Mouse (Mus musculus) liver (tissue): ENCODE measurements around the gene Pheta2.
"Not testable (repeated sequence)": the region's sequence is repeated elsewhere in the genome, so short reads cannot be mapped to it uniquely, and the experiment has no call there.

Source experiments
- DNase-seq: peaks from one replicate; pipeline ENCODE4 v3.0.0-alpha.2; 2020; ENCODE audit warnings: mixed read lengths

Gene Pheta2

GRCm38 (mm10) chr15:82372446-82372845 lies 33.7 kb downstream of the Pheta2 start:
- no peak for DNase-seq

DNA sequence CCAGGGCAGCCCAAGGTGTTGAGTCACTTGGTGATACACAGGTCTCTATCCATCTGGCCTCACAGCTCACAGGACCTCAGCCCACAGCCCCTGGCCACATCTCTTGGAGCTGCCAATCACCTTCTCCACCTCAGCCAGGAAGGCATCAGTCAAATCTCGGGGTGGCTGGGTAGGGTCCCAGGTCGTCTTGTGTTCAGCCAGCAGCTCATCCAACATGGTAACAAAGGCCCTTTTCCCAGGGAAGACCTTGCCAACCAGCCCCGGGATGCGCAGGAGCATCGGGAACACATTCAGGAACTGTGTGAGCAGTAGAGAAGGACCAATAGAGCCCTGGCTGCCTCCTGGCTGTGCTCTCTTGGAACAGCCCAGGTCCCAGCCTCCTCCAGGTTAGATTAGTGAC lies 34.2 kb downstream of the Pheta2 start:
- DNase-seq, result no peak

DNA sequence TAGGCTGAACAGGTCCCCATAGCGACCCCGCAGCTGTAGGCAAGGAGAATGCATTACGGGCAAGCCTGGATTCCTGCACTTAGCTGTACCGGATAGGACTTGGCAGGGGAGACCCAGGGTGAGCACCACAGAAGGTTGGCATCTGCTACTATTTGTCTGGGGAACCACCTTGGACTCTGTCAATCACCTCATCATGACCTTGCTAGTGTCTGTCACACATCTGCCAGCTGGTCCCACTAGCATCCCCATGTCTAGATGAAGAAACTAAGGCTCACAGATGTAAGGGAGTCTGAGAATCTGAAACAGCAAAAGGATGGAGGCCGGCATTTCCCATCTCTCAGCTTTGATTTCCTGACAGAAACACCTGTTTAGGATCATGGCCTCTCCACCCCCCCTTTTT lies 35.7 kb downstream of the Pheta2 start:
- no peak for DNase-seq

DNA sequence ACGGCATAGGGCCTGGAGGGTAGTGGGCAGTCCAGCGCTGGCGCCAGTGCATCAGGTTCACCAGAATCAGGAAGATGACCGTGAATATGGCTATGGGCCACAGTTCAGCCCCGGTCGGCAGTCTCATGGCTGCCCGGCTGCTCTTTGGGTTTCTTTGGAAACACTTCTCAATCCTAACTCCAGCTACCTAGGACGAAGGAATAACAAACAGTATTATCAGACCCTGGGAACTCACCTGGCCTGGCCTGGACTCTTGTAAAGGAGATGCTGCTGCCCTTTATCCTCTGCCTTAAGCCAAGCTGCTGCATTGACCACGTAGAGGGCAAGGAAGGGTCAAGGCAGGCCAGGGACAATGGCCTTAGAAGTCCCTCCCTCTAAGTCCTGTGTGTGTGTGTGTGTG lies 37.1 kb downstream of the Pheta2 start:
- no peak for DNase-seq

DNA sequence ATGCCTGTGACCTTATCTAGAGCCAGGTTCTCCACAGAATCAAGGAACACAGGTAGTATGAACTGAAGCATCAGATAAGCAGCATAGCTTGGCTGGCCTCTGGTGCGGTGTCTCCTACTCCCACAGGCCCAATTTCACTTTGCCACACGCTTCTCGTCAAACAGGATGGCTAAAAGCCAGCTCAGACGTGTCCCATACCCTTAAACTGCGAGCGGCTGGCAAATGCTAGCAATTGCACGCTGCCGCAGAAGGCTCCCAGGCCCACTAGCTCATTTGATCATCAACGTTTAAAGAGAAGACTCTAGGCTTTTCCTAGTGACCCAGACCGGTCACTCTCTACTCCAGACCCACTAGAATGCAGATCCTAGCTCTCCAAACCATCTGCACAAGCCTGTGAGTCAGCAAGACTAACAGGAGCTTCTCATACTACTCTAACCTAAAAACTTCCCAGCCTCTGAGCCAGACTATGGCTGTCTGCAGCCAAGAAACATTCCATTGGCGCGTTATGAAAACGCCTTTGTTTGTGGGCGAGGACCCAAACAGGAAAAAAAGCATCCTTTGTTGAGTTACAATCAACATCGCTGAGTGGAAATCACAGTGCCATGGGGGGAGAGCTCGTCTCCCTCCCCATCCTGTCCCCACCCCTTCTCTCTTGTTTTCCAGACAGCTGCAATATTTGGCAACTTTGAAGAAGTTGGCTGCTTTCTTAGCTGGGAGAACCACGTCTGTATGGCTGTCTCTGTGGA lies 37.8 kb downstream of the Pheta2 start:
- DNase-seq, result no peak

- DNase-seq, result no peak
These were observed 39.0 kb downstream of the Pheta2 start for GRCm38 (mm10) chr15:82377701-82378100.

DNA sequence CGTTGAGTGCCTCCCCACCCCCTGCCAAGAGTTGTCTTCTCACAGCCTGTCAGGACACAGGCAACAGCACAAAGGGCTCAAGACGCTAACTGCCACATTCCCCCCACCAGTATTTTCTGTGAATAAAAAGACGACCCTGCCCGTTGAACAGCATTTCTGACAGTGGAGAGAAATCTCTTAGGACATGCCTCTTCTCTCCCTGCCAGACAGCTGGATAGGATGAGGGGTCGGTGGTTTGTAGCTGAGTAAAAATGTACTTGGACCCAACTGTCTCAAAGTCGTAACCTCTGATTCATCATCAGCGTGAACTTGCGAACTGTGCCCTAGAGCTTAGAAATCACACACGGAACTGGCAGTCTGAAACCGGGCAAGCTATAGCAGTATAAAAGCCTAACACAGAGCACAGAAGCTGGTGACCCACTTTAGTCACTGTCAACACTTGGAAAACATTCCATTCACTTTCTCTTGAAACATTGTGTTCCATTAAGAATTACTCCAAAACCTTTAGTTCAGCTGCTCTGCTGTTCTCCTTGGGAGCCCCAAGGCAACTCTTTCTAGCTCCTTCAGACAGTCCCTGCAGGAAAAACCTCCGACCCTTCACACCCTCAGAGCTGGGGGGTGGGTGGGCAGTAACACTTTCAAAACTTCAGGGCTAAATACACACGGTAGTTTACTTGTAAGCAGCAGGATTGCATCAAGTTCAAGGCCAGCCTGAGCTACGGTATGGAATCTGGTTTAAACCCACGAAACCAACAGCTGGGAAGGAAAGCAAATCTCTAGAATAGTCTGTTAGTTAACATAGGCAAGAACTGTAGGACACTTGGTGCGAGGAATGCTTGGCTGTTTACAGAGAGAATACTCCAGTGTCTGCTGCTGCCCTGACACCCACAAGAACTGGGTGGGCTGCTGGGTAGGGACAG lies 39.8 kb downstream of the Pheta2 start:
- DNase-seq, result no peak

- DNase-seq, result peak; percentile 46
These were observed 40.7 kb downstream of the Pheta2 start for GRCm38 (mm10) chr15:82379511-82379870.

DNA sequence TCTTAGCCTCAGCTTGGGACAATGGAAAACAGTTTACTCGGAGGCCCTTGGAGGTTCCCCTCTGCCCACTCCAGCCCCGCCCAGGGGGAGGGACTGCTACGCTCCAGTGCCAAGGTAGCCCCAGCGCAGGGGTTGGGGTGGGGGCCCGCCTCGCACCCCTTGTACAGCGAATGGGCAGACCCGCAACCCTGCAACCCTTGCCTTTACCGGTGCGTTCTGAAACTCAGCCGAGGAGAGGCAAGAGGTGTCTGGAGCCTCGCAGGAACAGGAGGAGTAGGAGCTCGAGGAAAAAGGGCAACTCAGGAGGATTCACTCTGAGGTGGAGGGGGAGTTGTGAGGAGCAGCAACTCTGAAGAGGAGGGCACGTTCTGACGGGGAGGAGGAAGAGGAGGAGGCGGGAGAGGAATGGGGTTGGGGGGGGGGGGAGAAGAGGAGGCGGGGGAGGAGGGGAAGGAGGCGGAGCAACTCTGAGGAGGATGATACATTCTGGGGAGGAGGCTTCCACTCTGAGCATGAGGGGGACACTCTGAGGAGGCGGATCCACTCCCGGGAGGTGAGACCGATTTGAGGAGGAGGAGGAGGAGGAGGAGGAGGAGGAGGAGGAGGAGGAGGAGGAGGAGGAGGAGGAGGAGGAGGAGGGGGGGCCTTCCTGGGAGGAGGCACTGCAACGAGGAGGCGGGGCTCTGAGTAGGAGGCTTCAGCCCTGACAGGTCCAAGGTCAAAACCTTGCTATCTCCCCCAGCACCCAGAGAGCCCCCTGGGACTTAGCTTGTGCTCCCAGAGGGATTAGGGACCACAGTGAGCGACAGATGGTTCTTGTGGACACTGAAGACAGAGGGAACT lies 41.4 kb downstream of the Pheta2 start, which contains the start of gene Cyp2d22:
Gene Cyp2d22, minus strand, starts transcription at position 390 of the 843 bp plus-strand sequence.
- peak; percentile 59 for DNase-seq

DNA sequence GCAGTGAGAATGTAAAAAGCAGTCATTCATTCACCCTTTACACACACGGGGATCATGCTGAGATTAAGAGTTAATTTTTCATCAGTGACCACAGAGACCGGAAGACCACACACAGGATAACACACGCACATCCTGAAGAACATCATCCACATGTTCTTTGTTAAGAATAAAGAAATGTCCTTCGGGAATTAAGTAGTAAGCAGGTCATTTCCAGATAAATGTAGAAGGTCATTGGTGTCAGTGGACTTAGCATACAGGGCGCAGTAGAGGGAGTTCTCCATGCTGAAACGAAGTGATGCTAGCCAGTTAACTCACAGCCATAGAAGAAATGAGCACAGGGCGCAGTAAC lies 41.9 kb downstream of the Pheta2 start:
- no peak for DNase-seq

DNA sequence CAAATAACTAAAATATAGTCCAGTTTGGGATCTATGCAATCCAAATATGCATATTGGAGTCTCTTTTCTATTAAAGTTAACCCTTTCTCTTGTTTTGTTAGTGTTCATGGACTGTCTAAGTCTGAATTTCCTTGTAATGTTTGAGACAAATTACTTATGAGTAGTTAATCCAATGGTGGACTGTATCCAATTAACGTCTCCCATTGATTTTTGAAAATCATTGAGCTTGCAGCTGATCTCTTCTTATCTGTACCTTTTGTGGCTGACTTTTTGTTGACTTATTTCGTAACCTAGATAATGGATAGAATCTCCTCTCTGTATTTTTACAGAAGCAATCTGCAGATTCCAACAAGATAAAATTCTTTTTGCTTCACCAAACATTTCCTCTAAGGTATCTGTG lies 43.7 kb downstream of the Pheta2 start:
- no peak for DNase-seq

- no peak for DNase-seq
These were observed 47.0 kb downstream of the Pheta2 start for GRCm38 (mm10) chr15:82385729-82386128.

- not testable (repeated sequence) for DNase-seq
These were observed 51.2 kb downstream of the Pheta2 start for GRCm38 (mm10) chr15:82389916-82390315.

- DNase-seq, result not testable (repeated sequence)
These were observed 55.2 kb downstream of the Pheta2 start, which contains the start of gene Cyp2d11 for GRCm38 (mm10) chr15:82393922-82394321. Gene Cyp2d11 (minus strand): TSS chr15:82394022.
